Mouse (Mus musculus) forebrain, embryonic 15.5 days (tissue): ENCODE measurements at regions not wholly inside any gene's neighbourhood (a gene's known extent, or its start where the extent isn't known, plus 50 kb on each side); places are given as distances from the start of the nearest gene placed in this dataset.

Source experiments
- ATAC-seq: fragments of 200-750 bp; cut with Nextera tagmentation; replicated peaks from 2 replicates; pipeline ENCODE4 v1.8.0; 2017; ENCODE audit warnings: mild to moderate bottlenecking, moderate TSS enrichment, moderate library complexity
- H3K27ac ChIP-seq: fragments of 300-500 bp; sonication (generic); replicated peaks from 2 replicates; pipeline ENCODE4 v1.5.1; 2015; ENCODE audit warnings: mild to moderate bottlenecking, inconsistent platforms
- H3K27me3 ChIP-seq: fragments of 300-500 bp; sonication (generic); 2 replicates; pipeline ENCODE4 v1.6.1; 2015; ENCODE audit warnings: inconsistent platforms
- H3K36me3 ChIP-seq: fragments of 300-500 bp; sonication (generic); 2 replicates; pipeline ENCODE4 v1.6.1; 2015; ENCODE audit warnings: mild to moderate bottlenecking, inconsistent platforms
- H3K4me1 ChIP-seq: fragments of 300-500 bp; sonication (generic); 2 replicates; pipeline ENCODE4 v1.6.1; 2015; ENCODE audit warnings: inconsistent platforms
- H3K4me2 ChIP-seq: fragments of 300-500 bp; sonication (generic); replicated peaks from 2 replicates; pipeline ENCODE4 v1.6.1; 2015; ENCODE audit warnings: mild to moderate bottlenecking, inconsistent platforms
- H3K4me3 ChIP-seq: fragments of 300-500 bp; sonication (generic); 2 replicates; pipeline ENCODE4 v1.5.1; 2015; ENCODE audit warnings: mild to moderate bottlenecking, inconsistent platforms
- H3K9ac ChIP-seq: fragments of 300-500 bp; sonication (generic); replicated peaks from 2 replicates; pipeline ENCODE4 v1.6.1; 2015; ENCODE audit warnings: mild to moderate bottlenecking, inconsistent platforms
- H3K9me3 ChIP-seq: fragments of 300-500 bp; sonication (generic); 2 replicates; pipeline ENCODE4 v1.6.1; 2016; ENCODE audit warnings: inconsistent platforms
- WGBS: fragments of 180-500 bp; shearing (Covaris S2); methylation state at CpG from one replicate; pipeline ENCODE4 v1.1.7; 2015; ENCODE audit warnings: mixed read lengths; 5-methylcytosine and 5-hydroxymethylcytosine counted together

DNA sequence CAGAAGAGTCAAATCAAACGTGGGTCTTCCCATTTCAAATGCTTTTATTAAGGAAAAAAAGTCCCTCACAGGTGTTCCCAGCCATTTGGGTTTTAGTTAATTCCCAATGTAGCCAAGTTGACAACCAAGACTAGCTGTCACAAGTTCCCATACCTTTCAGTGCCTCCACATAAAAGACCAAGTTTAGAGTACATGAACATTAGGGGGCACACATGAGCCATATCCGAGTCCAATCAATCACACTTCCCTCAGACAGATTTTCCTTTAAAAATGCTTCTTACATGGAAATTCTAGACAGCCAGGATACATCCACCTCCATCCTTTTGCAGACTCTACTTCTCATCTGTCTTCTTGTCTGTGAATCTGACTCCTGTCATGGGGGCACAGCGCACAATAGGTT is 238.1 kb downstream of the Gm765 start:
- Histone ChIP-seq H3K27me3 (no peaks in the 10 kb centered on the region), H3K36me3 (no peaks in the 10 kb centered on the region), H3K27ac (no peak overlapping the region), H3K4me3 (no peak overlapping the region), H3K4me2 (no peak overlapping the region), H3K9me3 (no peaks in the 10 kb centered on the region), H3K4me1 (peaks cover 20% of the 10 kb centered on the region), H3K9ac (no peak overlapping the region)
- 43% methylated on average over 3 of the region's 3 CpGs for WGBS
- ATAC-seq: no peak

DNA sequence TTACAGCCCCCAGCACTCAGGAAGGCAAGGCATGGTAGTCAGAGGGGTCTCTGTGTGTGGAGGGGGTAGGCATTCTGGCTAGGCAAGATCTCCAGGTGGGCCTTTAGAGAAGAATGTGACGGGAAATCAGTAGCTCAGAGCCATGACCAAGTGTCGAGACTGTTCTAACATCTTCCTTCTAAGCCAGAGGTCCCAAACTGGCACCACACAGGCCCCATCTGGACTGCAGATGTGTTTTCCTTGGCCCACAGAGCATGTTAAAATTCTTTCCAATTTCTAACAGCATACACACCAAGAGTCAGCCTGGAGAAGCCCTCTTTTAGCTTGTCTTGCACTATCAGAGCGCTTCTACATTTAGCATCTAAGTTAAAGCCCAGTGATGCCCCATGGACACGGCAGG is 241.5 kb downstream of the Gm765 start:
- H3K4me2 ChIP-seq: no peak overlapping the region
- H3K27ac ChIP-seq: no peak overlapping the region
- H3K4me3 ChIP-seq: no peak overlapping the region
- no peak overlapping the region for H3K9ac ChIP-seq
- H3K4me1 ChIP-seq: peaks cover 7% of the 10 kb centered on the region
- H3K36me3 ChIP-seq: no peaks in the 10 kb centered on the region
- H3K27me3 ChIP-seq: no peaks in the 10 kb centered on the region
- WGBS: 88% methylated on average over 4 of the region's 4 CpGs
- H3K9me3 ChIP-seq: no peaks in the 10 kb centered on the region
- ATAC-seq: no peak

DNA sequence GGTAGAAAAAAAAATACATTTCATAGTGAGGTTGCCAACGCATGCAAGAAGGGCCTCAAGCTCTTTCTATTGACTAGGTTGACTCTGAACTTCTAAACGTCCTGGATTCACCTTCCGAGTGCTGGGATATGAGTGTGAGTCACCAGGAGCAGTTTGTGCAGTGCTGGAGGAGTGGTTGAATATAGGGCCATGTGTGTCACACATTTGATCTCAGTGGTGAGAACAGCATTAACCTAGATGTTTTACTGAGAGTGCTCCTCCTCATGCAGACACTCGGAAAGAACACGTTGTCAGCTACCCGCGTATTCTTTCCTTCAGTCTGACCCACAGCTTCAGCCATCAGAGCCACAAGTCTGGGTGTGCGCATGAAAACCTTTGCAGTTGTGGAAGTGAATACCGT is 243.4 kb downstream of the Gm765 start:
- Histone ChIP-seq H3K9ac (no peak overlapping the region), H3K27me3 (no peaks in the 10 kb centered on the region)

DNA sequence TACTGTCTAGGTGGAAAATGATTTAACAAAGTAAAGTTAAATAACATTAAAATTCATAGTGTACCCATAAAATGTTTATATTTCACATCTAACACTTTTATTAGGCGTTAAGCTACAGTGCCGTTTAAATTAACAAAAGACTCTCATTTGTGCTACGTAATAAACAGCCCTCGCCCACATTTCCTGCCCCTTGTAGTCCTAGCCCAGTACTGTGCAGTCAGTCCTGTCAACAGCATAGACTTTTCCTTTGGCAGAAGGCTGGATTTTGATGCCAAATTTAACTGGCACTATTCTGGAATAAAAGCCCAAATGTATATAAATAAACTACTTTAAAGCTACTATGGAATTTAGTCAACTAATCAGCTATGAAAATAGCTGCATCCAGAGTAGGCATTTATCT is 247.3 kb downstream of the Gm765 start:
- 0 out of 2 replicates have a peak, but pooled peaks have one; percentile 38 for ATAC-seq
- H3K27me3 ChIP-seq: no peaks in the 10 kb centered on the region
- WGBS: 42% methylated on average over 4 of the region's 4 CpGs

More for the DNA sequence above, 243.4 kb downstream of the Gm765 start:
- Histone ChIP-seq H3K4me2 (no peak overlapping the region), H3K27ac (no peak overlapping the region), H3K9me3 (no peaks in the 10 kb centered on the region), H3K36me3 (no peaks in the 10 kb centered on the region), H3K4me1 (peaks cover 10% of the 10 kb centered on the region), H3K4me3 (no peak overlapping the region)
- 93% methylated on average over 9 of the region's 9 CpGs for WGBS
- ATAC-seq: no peak

DNA sequence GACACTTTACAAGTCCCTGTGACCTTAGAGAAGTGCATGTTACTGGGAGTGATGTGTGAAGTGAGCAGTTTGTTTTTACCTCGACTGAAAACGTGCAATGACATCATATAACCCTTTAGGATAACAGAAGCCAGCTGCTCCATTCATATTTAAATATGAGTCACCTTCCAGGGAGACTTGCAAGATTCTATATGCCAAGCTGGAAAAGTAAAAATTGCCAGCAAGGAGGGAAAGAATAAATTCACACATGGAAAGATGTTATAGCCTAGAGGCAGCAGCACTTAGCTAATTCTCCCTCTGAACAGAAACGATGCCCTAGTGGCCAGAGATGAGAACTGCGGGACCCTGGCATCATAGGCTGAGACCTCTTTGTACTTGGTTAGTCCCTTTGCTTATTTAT is 253.4 kb downstream of the Gm765 start:
- ATAC-seq: no peak; the same call in 1 of the 2 replicates
- H3K27ac ChIP-seq: no peak overlapping the region

More for the DNA sequence above, 247.3 kb downstream of the Gm765 start:
- Histone ChIP-seq H3K9me3 (no peaks in the 10 kb centered on the region), H3K36me3 (no peaks in the 10 kb centered on the region), H3K9ac (no peak overlapping the region), H3K4me2 (no peak overlapping the region), H3K27ac (peak overlapping the region; percentile 49; the same call in 1 of the 2 replicates), H3K4me3 (no peak overlapping the region), H3K4me1 (peaks cover 10% of the 10 kb centered on the region)

DNA sequence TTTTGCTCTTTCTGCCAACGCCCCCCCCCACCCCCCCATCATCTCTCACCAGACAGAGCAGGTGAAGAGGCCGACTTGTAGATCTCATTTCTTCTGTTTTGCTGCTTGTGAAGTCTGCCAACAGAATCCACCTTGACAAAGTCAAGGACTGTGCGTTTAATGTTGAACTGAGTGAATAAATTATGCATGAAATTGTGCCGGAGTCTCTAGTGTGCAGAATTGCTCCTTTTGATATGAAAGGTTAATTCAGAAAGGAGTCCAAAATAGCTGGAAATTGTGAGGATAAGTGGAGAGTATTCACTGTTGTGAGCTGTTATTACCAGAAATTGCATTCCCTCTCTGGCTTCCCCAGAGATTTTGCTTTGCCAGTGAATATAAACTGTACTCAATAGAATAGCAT is 262.5 kb downstream of the Gm765 start:
- H3K27ac ChIP-seq: peak overlapping the region; percentile 68; the same call in 1 of the 2 replicates
- ATAC-seq: 0 out of 2 replicates have a peak, but pooled peaks have one; percentile 43

More for the DNA sequence above, 253.4 kb downstream of the Gm765 start:
- H3K4me2 ChIP-seq: no peak overlapping the region
- no peaks in the 10 kb centered on the region for H3K4me1 ChIP-seq
- no peak overlapping the region for H3K9ac ChIP-seq
- WGBS: 32% methylated on average over 4 of the region's 4 CpGs
- H3K9me3 ChIP-seq: no peaks in the 10 kb centered on the region
- H3K4me3 ChIP-seq: no peak overlapping the region
- no peaks in the 10 kb centered on the region for H3K27me3 ChIP-seq
- no peaks in the 10 kb centered on the region for H3K36me3 ChIP-seq

More for the DNA sequence above, 262.5 kb downstream of the Gm765 start:
- peaks cover 11% of the 10 kb centered on the region; the same call in 1 of the 2 replicates for H3K4me1 ChIP-seq
- no peaks in the 10 kb centered on the region for H3K36me3 ChIP-seq
- H3K9ac ChIP-seq: no peak overlapping the region
- no peaks in the 10 kb centered on the region for H3K27me3 ChIP-seq
- no peak overlapping the region for H3K4me2 ChIP-seq
- 43% methylated on average over 4 of the region's 4 CpGs for WGBS
- H3K4me3 ChIP-seq: no peak overlapping the region
- no peaks in the 10 kb centered on the region for H3K9me3 ChIP-seq
